Mouse (Mus musculus): ENCODE measurements around the gene Glod4.

Gene Glod4

DNA sequence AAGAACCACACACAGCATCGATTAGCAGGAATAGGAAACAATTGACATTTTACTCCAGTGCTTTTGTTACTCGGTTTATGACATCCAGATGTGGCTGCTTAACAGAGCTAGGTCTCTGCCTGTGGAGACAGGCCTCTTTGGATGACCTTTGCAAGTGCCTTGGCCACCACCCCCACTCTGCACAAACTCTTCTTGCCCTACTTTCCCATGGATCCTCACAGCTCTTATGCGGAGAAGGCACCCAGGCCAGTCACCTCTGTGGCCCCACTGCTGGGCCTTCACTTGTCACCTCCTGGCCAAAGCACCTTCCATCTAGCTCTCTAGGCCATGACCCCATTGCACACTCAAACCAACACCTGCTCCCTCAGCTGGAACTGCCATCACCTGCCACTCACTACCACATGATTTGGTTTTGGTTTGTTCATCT, 159.6 kb downstream of the Glod4 start:
- DNase-seq (ENCODE audit: low read depth) = no peak

DNA sequence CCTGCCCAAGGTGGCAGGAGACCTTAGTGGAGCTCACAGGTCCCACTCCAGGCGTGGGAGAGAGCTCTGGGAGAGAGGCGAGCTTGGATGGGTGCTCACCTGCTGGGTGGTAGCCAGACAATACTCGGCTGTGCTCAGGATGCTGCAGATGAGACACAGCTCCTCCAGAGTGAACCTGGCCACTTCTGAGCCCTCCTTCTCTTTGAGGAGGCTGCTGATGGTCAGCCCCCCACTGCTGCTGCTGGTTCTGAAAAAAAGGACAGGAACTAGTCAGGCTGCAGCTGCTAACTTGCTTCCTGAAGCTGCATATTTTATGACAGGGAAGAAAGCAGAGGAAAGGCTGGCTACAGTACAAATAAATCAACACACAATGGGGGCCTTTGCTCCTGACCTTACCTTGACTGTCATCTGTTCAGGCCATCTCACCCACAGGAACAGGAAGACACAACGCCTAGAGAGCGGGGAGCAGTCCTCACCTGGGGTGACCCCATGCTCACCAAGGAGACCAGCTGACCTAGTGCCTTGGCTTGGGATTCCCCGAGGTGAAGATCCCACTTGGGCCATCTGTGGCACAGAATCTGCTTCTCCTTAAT, 162.4 kb downstream of the Glod4 start:
- no peak for DNase-seq (ENCODE audit: low read depth)

DNA sequence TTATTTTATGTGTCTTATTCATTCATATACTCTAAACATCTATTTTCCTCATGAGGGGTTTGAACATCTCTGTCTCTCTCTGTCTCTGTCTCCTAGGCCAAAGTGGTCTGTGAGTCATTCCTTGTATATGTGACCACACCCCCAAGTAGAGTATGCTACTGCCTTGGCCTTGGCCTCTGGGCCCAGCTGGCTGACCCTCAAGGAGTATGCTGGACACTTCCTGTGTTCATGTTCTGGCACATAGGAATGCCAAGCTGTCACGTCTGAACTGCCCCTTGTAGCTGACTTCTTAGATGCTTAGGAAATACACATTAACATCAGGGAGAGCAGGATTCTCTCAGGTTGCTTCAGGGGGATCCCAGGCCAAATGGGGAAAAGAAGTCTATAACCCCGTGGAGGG, 163.2 kb downstream of the Glod4 start:
- no peak for DNase-seq (ENCODE audit: low read depth)

DNA sequence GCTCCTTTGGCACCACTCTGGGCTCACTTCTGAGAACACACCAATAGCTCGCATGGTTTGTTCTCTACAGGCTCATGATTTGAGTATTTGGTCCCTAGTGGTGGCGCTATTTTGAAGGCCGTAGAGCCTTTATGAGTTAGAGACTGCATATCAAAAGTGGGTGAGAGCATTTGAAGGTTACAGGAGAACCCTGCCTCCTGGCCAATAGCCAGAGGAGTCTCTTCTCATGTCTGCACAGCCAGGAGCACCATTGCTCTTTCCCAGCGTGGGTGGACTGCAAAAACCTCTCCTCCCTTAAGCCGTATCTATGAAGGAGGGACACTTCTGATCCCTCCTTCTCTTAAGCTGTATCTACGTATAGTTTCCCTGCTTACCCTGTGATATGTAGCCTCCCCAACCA, 166.2 kb downstream of the Glod4 start:
- DNase-seq (ENCODE audit: low read depth) = no peak

DNA sequence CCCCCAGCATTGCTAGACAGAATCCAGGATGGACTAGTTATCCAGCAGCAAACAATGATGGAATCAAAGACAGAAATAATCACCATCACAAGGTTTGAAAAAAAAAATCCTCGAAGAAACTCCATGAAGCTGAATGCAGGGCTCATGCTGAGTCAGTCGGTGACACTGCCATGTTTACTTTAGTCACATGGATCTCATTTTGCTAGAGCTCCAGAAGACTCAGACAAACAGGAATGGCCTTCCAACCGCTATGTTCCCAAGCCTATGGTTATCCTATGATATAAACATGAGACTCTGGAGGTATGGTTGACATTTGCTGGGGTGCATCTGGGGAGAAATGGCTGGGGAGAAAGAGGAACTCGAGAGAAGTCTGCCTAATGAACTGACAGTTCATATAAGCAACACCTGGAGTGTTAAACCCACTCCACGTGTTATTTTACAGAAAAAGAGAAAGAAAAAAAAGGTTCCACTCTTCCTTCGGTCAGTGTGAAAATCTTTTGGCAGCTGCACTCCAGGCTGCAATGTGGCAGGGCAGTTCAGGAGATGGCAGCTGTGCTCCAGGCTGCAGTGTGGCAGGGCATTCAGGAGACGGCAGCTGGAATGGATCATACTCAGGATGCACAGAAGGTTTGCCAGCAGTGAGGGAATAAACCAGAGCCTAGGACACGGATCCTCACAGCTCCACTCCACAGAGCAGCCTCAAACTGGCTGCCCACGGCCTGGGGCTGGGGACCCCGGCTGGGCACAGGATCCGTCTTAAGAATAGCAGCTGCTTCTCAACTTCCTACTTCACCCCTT, 169.0 kb downstream of the Glod4 start:
- no peak for DNase-seq (ENCODE audit: low read depth)
